ENCODE assay signal across 25 mouse cellular contexts in the genomic region with DNA sequence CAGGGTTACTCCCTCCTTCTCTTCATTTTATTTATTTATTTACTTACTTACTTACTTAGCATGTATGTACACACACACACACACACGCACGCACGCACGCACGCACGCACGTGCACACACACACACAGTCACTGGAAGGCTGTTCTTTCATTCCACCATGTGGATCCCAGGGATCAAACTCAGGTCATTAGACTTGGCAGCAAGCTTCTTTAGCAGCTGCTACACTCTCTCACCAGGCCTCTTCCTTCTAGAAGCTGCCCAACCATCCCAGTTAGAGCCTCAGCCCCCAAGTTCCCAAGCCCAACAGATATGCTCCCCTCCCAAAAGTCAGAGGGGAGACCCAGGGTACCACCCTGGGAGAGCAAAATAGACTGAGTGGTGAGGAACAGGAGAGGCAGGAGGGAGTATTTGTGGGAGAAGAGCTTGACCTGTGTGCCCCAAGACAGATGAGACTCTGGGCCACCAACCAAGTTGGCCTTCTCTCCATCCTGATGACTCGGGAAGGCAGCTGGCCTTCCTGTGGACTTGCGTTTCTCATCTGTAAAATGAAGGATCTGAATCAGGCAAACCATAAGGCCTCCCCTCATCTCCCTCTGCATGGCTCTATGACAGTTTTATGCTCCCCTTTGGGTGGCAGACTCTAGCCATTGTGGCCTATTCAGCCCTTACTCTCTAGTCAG. TPM values are rescaled to one million over a fixed set of nuclear protein-coding genes. Genes with fewer than 3 reads are reported as not detected.
DNase-seq lines count a peak whose midpoint lies in the region; ATAC-seq lines count a peak whose summit lies in the region.
"Had no signal": no experiment of that assay in that cellular context is flagged by ENCODE, and none has a peak within 500 bp of the region (broad histone marks: within the 10 kb centered on the region; RNA-seq: fewer than 3 reads in every experiment).

No protein-coding gene starts in this region.

- H3K36me3 ChIP-seq in heart, embryonic 11.5 days (ENCODE audit: control insufficient read depth, insufficient read depth, low read length), result no peaks in the 10 kb centered on the region
- H3K36me3 ChIP-seq in lung, embryonic 15.5 days, result no peaks in the 10 kb centered on the region
- H3K36me3 ChIP-seq: embryonic facial prominence, embryonic 13.5 days; forebrain, embryonic 10.5 days; forebrain, embryonic 15.5 days; G1E; heart, embryonic 10.5 days; limb, embryonic 13.5 days had no signal

- H3K9me3 ChIP-seq in heart, embryonic 11.5 days (replicated peaks; ENCODE audit: control insufficient read depth, low read length), result no peaks in the 10 kb centered on the region
- no peaks in the 10 kb centered on the region for H3K9me3 ChIP-seq in lung, embryonic 15.5 days
- H3K9me3 ChIP-seq: embryonic facial prominence, embryonic 13.5 days; forebrain, embryonic 10.5 days; forebrain, embryonic 15.5 days; G1E; heart, embryonic 10.5 days; limb, embryonic 13.5 days had no signal

- 91% methylated on average over 9 of the region's 9 CpGs for WGBS in heart, embryonic 11.5 days (ENCODE audit: insufficient replicate concordance)
- WGBS in lung, embryonic 15.5 days, result 80% methylated on average over 9 of the region's 9 CpGs

- H3K9ac ChIP-seq in heart, embryonic 11.5 days (ENCODE audit: low read depth, low read length), result no peak overlapping the region
- H3K9ac ChIP-seq in lung, embryonic 15.5 days, result no peak overlapping the region
- H3K9ac ChIP-seq: embryonic facial prominence, embryonic 13.5 days; forebrain, embryonic 15.5 days; limb, embryonic 13.5 days had no signal

- peak; percentile 40 for DNase-seq in gastrocnemius, adult 18-20 months (ENCODE audit: low spot score)
- no peak for DNase-seq in gastrocnemius, postnatal 10 days
- DNase-seq in heart, postnatal 4 days, result peak; percentile 29
- DNase-seq in lung, postnatal 25 days (ENCODE audit: low spot score), result no peak
- DNase-seq in skeletal muscle tissue, adult 2 months (ENCODE audit: low read depth, low spot score), result peak; percentile 32
- DNase-seq: adrenal gland, adult 8-10 months; cerebellum, adult 2 months; kidney, adult 8-10 months; kidney, postnatal 25 days; lung, postnatal 14 days; thymus, postnatal 4 days had no signal

- H3K4me1 ChIP-seq in heart, embryonic 11.5 days (ENCODE audit: control insufficient read depth, insufficient read depth, low read length), result peaks cover 9% of the 10 kb centered on the region
- peaks cover 16% of the 10 kb centered on the region for H3K4me1 ChIP-seq in lung, embryonic 15.5 days
- H3K4me1 ChIP-seq: embryonic facial prominence, embryonic 13.5 days; limb, embryonic 13.5 days had no signal

- H3K27ac ChIP-seq in heart, embryonic 11.5 days (ENCODE audit: low read depth, low read length), result no peak overlapping the region
- 0 out of 2 replicates have a peak overlapping the region, but pooled peaks have one; percentile 22 for H3K27ac ChIP-seq in lung, embryonic 15.5 days
- H3K27ac ChIP-seq: embryonic facial prominence, embryonic 13.5 days; forebrain, embryonic 10.5 days; forebrain, embryonic 15.5 days; heart, embryonic 10.5 days; layer of hippocampus, adult 2 months; limb, embryonic 13.5 days had no signal

- H3K27me3 ChIP-seq in heart, embryonic 11.5 days (ENCODE audit: control insufficient read depth, insufficient read depth, low read length), result no peaks in the 10 kb centered on the region
- no peaks in the 10 kb centered on the region for H3K27me3 ChIP-seq in lung, embryonic 15.5 days
- H3K27me3 ChIP-seq: embryonic facial prominence, embryonic 13.5 days; forebrain, embryonic 15.5 days; limb, embryonic 13.5 days had no signal

- H3K4me2 ChIP-seq in heart, embryonic 11.5 days, result no peak overlapping the region
- no peak overlapping the region for H3K4me2 ChIP-seq in lung, embryonic 15.5 days
- H3K4me2 ChIP-seq: embryonic facial prominence, embryonic 13.5 days; forebrain, embryonic 15.5 days; limb, embryonic 13.5 days; liver, embryonic 11.5 days; midbrain, embryonic 11.5 days had no signal

- H3K4me3 ChIP-seq in heart, embryonic 11.5 days (ENCODE audit: low read depth, low read length), result no peak overlapping the region
- no peak overlapping the region for H3K4me3 ChIP-seq in lung, embryonic 15.5 days
- H3K4me3 ChIP-seq: embryonic facial prominence, embryonic 13.5 days; forebrain, embryonic 10.5 days; forebrain, embryonic 15.5 days; heart, embryonic 10.5 days; layer of hippocampus, adult 2 months; limb, embryonic 13.5 days had no signal

- no peak for ATAC-seq in heart, embryonic 11.5 days (replicated peaks; ENCODE audit: insufficient number of reproducible peaks, low FRiP score, low TSS enrichment)
- no peak for ATAC-seq in lung, embryonic 15.5 days (ENCODE audit: borderline replicate concordance, extremely low read depth, low FRiP score, low TSS enrichment)
- ATAC-seq: forebrain, embryonic 15.5 days; hindbrain, embryonic 16.5 days had no signal

RNA-seq across cellular contexts. Expression of a gene that starts 4.2 kb away (rescaled TPM):
- total RNA-seq in gastrocnemius, adult 18-20 months (2021), result not detected
- total RNA-seq in gastrocnemius, postnatal 10 days (2021), result not detected
- total RNA-seq in heart, postnatal 4 days (2021), result under 1 TPM in 1 of 2 experiments, not detected in 1; 0.07 TPM
- polyA plus RNA-seq in heart, embryonic 11.5 days (2014; fragmentation: Nextera tagmentation; extraction: Ambion mirVana), result not detected in 2 replicates
- 4.2 and 5.3 TPM in 2 replicates for polyA plus RNA-seq in lung, embryonic 15.5 days (2015; fragmentation: Nextera tagmentation; extraction: Ambion mirVana)
- total RNA-seq: megakaryocyte, adult 5-6 weeks had no signal
- polyA plus RNA-seq: embryonic facial prominence, embryonic 13.5 days; forebrain, embryonic 10.5 days; limb, embryonic 13.5 days; liver, embryonic 11.5 days; midbrain, embryonic 11.5 days; small intestine, adult 2 months had no signal

RNA-seq across cellular contexts. Expression of a gene that starts 51.1 kb away (rescaled TPM):
- total RNA-seq in gastrocnemius, adult 18-20 months (2021), result 1 to 10 TPM; 2.3 to 2.8 TPM
- 1 to 10 TPM; 6.3 to 9.2 TPM for total RNA-seq in gastrocnemius, postnatal 10 days (2021)
- total RNA-seq in heart, postnatal 4 days (2021), result 1 to 10 TPM; 2.6 to 3.6 TPM
- polyA plus RNA-seq in heart, embryonic 11.5 days (2014; fragmentation: Nextera tagmentation; extraction: Ambion mirVana), result 1.1 and 1.4 TPM in 2 replicates
- polyA plus RNA-seq in lung, embryonic 15.5 days (2015; fragmentation: Nextera tagmentation; extraction: Ambion mirVana), result 2.3 and 3.0 TPM in 2 replicates
- polyA plus RNA-seq: G1E had no signal

RNA-seq across cellular contexts. Expression of a gene that starts 57.6 kb away (rescaled TPM):
- total RNA-seq in gastrocnemius, adult 18-20 months (2021), result 1 to 10 TPM in 1 of 2 experiments, under 1 TPM in 1; 0.45 to 1.1 TPM
- total RNA-seq in gastrocnemius, postnatal 10 days (2021), result 1 to 10 TPM; 1.3 to 1.6 TPM
- 1 to 10 TPM; 2.2 to 3.4 TPM for total RNA-seq in heart, postnatal 4 days (2021)
- polyA plus RNA-seq in heart, embryonic 11.5 days (2014; fragmentation: Nextera tagmentation; extraction: Ambion mirVana), result 0.75 and 1.3 TPM in 2 replicates
- polyA plus RNA-seq in lung, embryonic 15.5 days (2015; fragmentation: Nextera tagmentation; extraction: Ambion mirVana), result 0.30 and 0.77 TPM in 2 replicates
- polyA plus RNA-seq: G1E had no signal

Comparison
In these comparisons a context has a peak if more than half of its experiments do, and no peak if none do; other contexts are left out.
1. DNase-seq: peak in gastrocnemius, adult 18-20 months (single experiment), heart, postnatal 4 days (single experiment) and skeletal muscle tissue, adult 2 months (single experiment); none in gastrocnemius, postnatal 10 days (single experiment) and lung, postnatal 25 days (single experiment).